Mouse (Mus musculus) lung, postnatal 25 days (tissue): Measurements from ENCODE around the gene Mterf1b.

Source experiments
- DNase-seq: peaks from one replicate; pipeline ENCODE4 v3.0.0; 2022; ENCODE audit warnings: low spot score

The Mterf1b gene

DNA sequence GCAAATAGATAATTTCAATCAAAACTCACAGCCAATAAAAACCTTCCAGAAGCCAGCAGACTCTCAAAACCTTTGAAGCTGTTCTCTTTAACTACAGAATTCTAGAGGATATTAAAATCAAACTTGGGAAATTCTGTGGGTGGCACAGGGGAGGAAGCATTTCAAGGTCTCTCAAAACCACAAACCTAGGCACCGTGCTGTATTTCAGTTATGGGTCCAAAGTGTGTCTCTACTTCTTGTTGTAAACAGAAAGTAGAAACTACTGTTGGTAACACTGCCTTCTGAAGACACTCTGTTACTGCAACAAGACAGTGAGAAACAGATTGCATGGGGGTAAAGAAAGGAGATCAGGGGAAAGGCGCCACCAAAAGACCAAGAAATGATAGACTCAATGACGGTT is 52.8 kb downstream of the Mterf1b start:
- DNase-seq = no peak

DNA sequence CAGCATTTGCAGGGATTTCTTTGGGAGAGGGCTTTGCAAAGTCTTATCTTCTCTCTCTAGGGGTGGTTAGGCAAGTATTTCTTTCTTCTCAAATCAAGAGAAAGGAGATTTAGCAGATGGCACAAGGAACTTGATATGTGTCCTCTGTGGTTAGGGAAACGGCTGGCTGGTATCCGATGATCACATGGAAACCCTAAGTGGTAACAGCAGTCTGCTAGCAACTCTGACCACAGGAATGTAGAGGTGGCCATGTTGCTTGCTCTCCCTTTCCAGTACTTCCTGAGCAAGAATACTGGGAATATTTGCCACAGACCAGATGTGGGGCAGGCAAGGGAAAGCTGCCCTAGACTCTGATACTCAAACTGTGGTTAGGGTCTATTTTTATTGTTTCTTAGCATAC is 53.9 kb downstream of the Mterf1b start:
- no peak for DNase-seq
